ENCODE assay signal across 10 mouse cellular contexts in genomic region chr6:115880751-115881150, GRCm38 (mm10). TPM values are rescaled to one million over a fixed set of nuclear protein-coding genes. Genes with fewer than 3 reads are reported as not detected.
DNase-seq lines count a peak whose midpoint lies in the region; ATAC-seq and TF ChIP-seq lines count a peak whose summit lies in the region.
"Had no signal": no experiment of that assay in that cellular context is flagged by ENCODE, and none has a peak within 500 bp of the region (broad histone marks: within the 10 kb centered on the region; RNA-seq: fewer than 3 reads in every experiment).

No protein-coding gene starts in this region.

- intact Hi-C loops in left cerebral cortex, postnatal 25 days (cut with DNase I) = no loop called here

- peak overlapping the region; percentile 52 for H3K27ac ChIP-seq in liver, adult 2 months (replicated peaks; ENCODE audit: insufficient read depth, low read depth, low read length)
- no peak overlapping the region for H3K27ac ChIP-seq in liver, embryonic 12.5 days
- H3K27ac ChIP-seq in heart, embryonic 12.5 days (ENCODE audit: poor library complexity, severe bottlenecking) = peak overlapping the region; percentile 59
- H3K27ac ChIP-seq in kidney, embryonic 16.5 days (ENCODE audit: low read length) = no peak overlapping the region
- H3K27ac ChIP-seq: neural tube, embryonic 13.5 days had no signal

- no peaks in the 10 kb centered on the region for H3K9me3 ChIP-seq in liver, embryonic 12.5 days (replicated peaks)
- no peaks in the 10 kb centered on the region for H3K9me3 ChIP-seq in heart, embryonic 12.5 days (replicated peaks)
- no peaks in the 10 kb centered on the region for H3K9me3 ChIP-seq in kidney, embryonic 16.5 days (ENCODE audit: low read length)
- H3K9me3 ChIP-seq: neural tube, embryonic 13.5 days had no signal

- no peak overlapping the region for H3K4me3 ChIP-seq in liver, adult 2 months (ENCODE audit: insufficient read depth, low read depth, low read length)
- H3K4me3 ChIP-seq in liver, embryonic 12.5 days = no peak overlapping the region
- no peak overlapping the region for H3K4me3 ChIP-seq in heart, embryonic 12.5 days
- H3K4me3 ChIP-seq in kidney, embryonic 16.5 days (ENCODE audit: low read length) = no peak overlapping the region
- H3K4me3 ChIP-seq: neural tube, embryonic 13.5 days had no signal

- H3K4me2 ChIP-seq in liver, embryonic 12.5 days = no peak overlapping the region
- no peak overlapping the region; the same call in 1 of the 2 replicates for H3K4me2 ChIP-seq in heart, embryonic 12.5 days
- no peak overlapping the region for H3K4me2 ChIP-seq in kidney, embryonic 16.5 days (replicated peaks; ENCODE audit: low read depth, low read length)
- H3K4me2 ChIP-seq: neural tube, embryonic 13.5 days had no signal

- WGBS in liver, adult 2 months = 81% methylated on average over 8 of the region's 8 CpGs
- WGBS in liver, embryonic 12.5 days (ENCODE audit: insufficient replicate concordance) = 45% methylated on average over 8 of the region's 8 CpGs
- 57% methylated on average over 8 of the region's 8 CpGs for WGBS in heart, embryonic 12.5 days
- 78% methylated on average over 8 of the region's 8 CpGs for WGBS in kidney, embryonic 16.5 days

- TF ChIP-seq CTCF in liver, adult 2 months (IDR thresholded peaks at IDR 0.05; ENCODE audit: low read depth, low read length) = no peak

- peaks cover 10% of the 10 kb centered on the region; the same call in 1 of the 2 replicates for H3K4me1 ChIP-seq in liver, adult 2 months (ENCODE audit: control insufficient read depth, insufficient read depth, low read length)
- peaks cover 7% of the 10 kb centered on the region; the same call in 1 of the 2 replicates for H3K4me1 ChIP-seq in liver, embryonic 12.5 days
- peaks cover 25% of the 10 kb centered on the region for H3K4me1 ChIP-seq in heart, embryonic 12.5 days (replicated peaks)
- no peaks in the 10 kb centered on the region for H3K4me1 ChIP-seq in kidney, embryonic 16.5 days (ENCODE audit: insufficient read depth, low read length)
- H3K4me1 ChIP-seq: neural tube, embryonic 13.5 days had no signal

- H3K27me3 ChIP-seq in liver, adult 2 months (ENCODE audit: control insufficient read depth, insufficient read depth, low read length) = no peaks in the 10 kb centered on the region
- H3K27me3 ChIP-seq in liver, embryonic 12.5 days (replicated peaks) = no peaks in the 10 kb centered on the region
- no peaks in the 10 kb centered on the region for H3K27me3 ChIP-seq in heart, embryonic 12.5 days (replicated peaks)
- H3K27me3 ChIP-seq in kidney, embryonic 16.5 days (ENCODE audit: insufficient read depth, low read length) = no peaks in the 10 kb centered on the region
- H3K27me3 ChIP-seq: neural tube, embryonic 13.5 days had no signal

- H3K9ac ChIP-seq in liver, adult 2 months (ENCODE audit: low read depth, low read length) = no peak overlapping the region
- H3K9ac ChIP-seq in liver, embryonic 12.5 days = no peak overlapping the region
- H3K9ac ChIP-seq in heart, embryonic 12.5 days = no peak overlapping the region
- H3K9ac ChIP-seq in kidney, embryonic 16.5 days (replicated peaks; ENCODE audit: low read length) = no peak overlapping the region
- H3K9ac ChIP-seq: neural tube, embryonic 13.5 days had no signal

- peaks cover 1% of the 10 kb centered on the region; the same call in 1 of the 2 replicates for H3K36me3 ChIP-seq in liver, adult 2 months (ENCODE audit: control insufficient read depth, insufficient read depth, low read length)
- H3K36me3 ChIP-seq in liver, embryonic 12.5 days = no peaks in the 10 kb centered on the region
- H3K36me3 ChIP-seq in heart, embryonic 12.5 days = peaks cover 34% of the 10 kb centered on the region
- H3K36me3 ChIP-seq in kidney, embryonic 16.5 days (ENCODE audit: insufficient read depth, low read length) = peaks cover 24% of the 10 kb centered on the region; the same call in 1 of the 2 replicates

- no peak for DNase-seq in liver, adult 2 months (ENCODE audit: extremely low read depth, low read depth, low spot score)
- peak; percentile 58 for DNase-seq in lung, postnatal 25 days (ENCODE audit: low spot score)
- no peak for DNase-seq in cerebellum, postnatal 14 days
- DNase-seq in left cerebral cortex, postnatal 25 days (ENCODE audit: low spot score in 2 of 2) = no peak
- DNase-seq: embryo, embryonic 11 days; gastrocnemius, postnatal 14 days had no signal

- H3K79me2 ChIP-seq in liver, adult 2 months (ENCODE audit: control insufficient read depth, insufficient read depth, low read length) = no peaks in the 10 kb centered on the region

- no peak for TF ChIP-seq POLR2A in liver, adult 2 months (IDR thresholded peaks at IDR 0.05; ENCODE audit: extremely low read depth, insufficient read depth, low read length)

- no peak for ATAC-seq in liver, embryonic 12.5 days
- ATAC-seq in heart, embryonic 12.5 days (ENCODE audit: insufficient number of reproducible peaks, low FRiP score) = peak; percentile 70
- peak; percentile 54; the same call in 1 of the 2 replicates for ATAC-seq in kidney, embryonic 16.5 days (ENCODE audit: low FRiP score, low TSS enrichment)

RNA-seq across cellular contexts. Expression of gene Ift122, which starts 27.5 kb away (rescaled TPM):
- 3.0 and 3.6 TPM in 2 replicates for total RNA-seq in liver, adult 2 months (2014; rRNA removed)
- 2.0 TPM in 2 replicates for polyA plus RNA-seq in liver, adult 2 months (2012; rRNA removed)
- 4.8 and 5.3 TPM in 2 replicates for polyA plus RNA-seq in liver, embryonic 12.5 days (2016; fragmentation: Nextera tagmentation; extraction: Ambion mirVana)
- polyA plus RNA-seq in heart, embryonic 12.5 days (2016; fragmentation: Nextera tagmentation; extraction: Ambion mirVana) = 22.7 and 24.5 TPM in 2 replicates
- polyA plus RNA-seq in kidney, embryonic 16.5 days (2015; fragmentation: Nextera tagmentation; extraction: Ambion mirVana) = 38.4 and 40.1 TPM in 2 replicates
- 10 to 100 TPM; 30.0 to 30.9 TPM for total RNA-seq in left cerebral cortex, postnatal 25 days (2021)

RNA-seq across cellular contexts. Expression of gene Mbd4, which starts 27.6 kb away (rescaled TPM):
- total RNA-seq in liver, adult 2 months (2014; rRNA removed) = 1.1 and 1.8 TPM in 2 replicates
- polyA plus RNA-seq in liver, adult 2 months (2012; rRNA removed) = 0.21 and 0.31 TPM in 2 replicates
- 14.5 and 16.2 TPM in 2 replicates for polyA plus RNA-seq in liver, embryonic 12.5 days (2016; fragmentation: Nextera tagmentation; extraction: Ambion mirVana)
- polyA plus RNA-seq in heart, embryonic 12.5 days (2016; fragmentation: Nextera tagmentation; extraction: Ambion mirVana) = 11.0 and 14.2 TPM in 2 replicates
- polyA plus RNA-seq in kidney, embryonic 16.5 days (2015; fragmentation: Nextera tagmentation; extraction: Ambion mirVana) = 18.6 and 22.0 TPM in 2 replicates
- 1 to 10 TPM; 8.1 to 9.1 TPM for total RNA-seq in left cerebral cortex, postnatal 25 days (2021)

RNA-seq across cellular contexts. Expression of gene Efcab12, which starts 42.5 kb away (rescaled TPM):
- total RNA-seq in liver, adult 2 months (2014; rRNA removed) = 0.07 and 0.09 TPM in 2 replicates
- 0.05 and 0.11 TPM in 2 replicates for polyA plus RNA-seq in liver, adult 2 months (2012; rRNA removed)
- polyA plus RNA-seq in liver, embryonic 12.5 days (2016; fragmentation: Nextera tagmentation; extraction: Ambion mirVana) = 0.25 and 0.26 TPM in 2 replicates
- polyA plus RNA-seq in heart, embryonic 12.5 days (2016; fragmentation: Nextera tagmentation; extraction: Ambion mirVana) = 0.54 and 0.83 TPM in 2 replicates
- 2.3 and 2.8 TPM in 2 replicates for polyA plus RNA-seq in kidney, embryonic 16.5 days (2015; fragmentation: Nextera tagmentation; extraction: Ambion mirVana)
- total RNA-seq in left cerebral cortex, postnatal 25 days (2021) = 1 to 10 TPM; 3.6 to 4.5 TPM

RNA-seq across cellular contexts. Expression of gene Rho, which starts 50.8 kb away (rescaled TPM):
- not detected in 2 replicates for total RNA-seq in liver, adult 2 months (2014; rRNA removed)
- polyA plus RNA-seq in liver, adult 2 months (2012; rRNA removed) = 0.04 TPM in 1 of 2 replicates, not detected in the other
- not detected in 2 replicates for polyA plus RNA-seq in liver, embryonic 12.5 days (2016; fragmentation: Nextera tagmentation; extraction: Ambion mirVana)
- polyA plus RNA-seq in heart, embryonic 12.5 days (2016; fragmentation: Nextera tagmentation; extraction: Ambion mirVana) = 0.13 TPM in 1 of 2 replicates, not detected in the other
- polyA plus RNA-seq in kidney, embryonic 16.5 days (2015; fragmentation: Nextera tagmentation; extraction: Ambion mirVana) = 0.16 and 0.37 TPM in 2 replicates
- total RNA-seq in left cerebral cortex, postnatal 25 days (2021) = under 1 TPM in 1 of 2 experiments, not detected in 1; 0.25 TPM

Comparison
In these comparisons a context has a peak if more than half of its experiments do, and no peak if none do; other contexts are left out.
1. H3K27ac ChIP-seq: peak in liver, adult 2 months (single experiment) and heart, embryonic 12.5 days (single experiment); none in liver, embryonic 12.5 days (single experiment) and kidney, embryonic 16.5 days (single experiment).